Mouse (Mus musculus) heart, postnatal 0 days (tissue): ENCODE data around the gene Slc35f3. TPM values are rescaled to one million over a fixed set of nuclear protein-coding genes. Genes with fewer than 3 reads are reported as not detected.
"Not testable (repeated sequence)": the region's sequence is repeated elsewhere in the genome, so short reads cannot be mapped to it uniquely, and the experiment has no call there.

Source experiments
- ATAC-seq: fragments of 200-750 bp; cut with Nextera tagmentation; 2 replicates; pipeline ENCODE4 v1.8.0; 2017; ENCODE audit warnings: low read depth, moderate number of reproducible peaks, moderate library complexity; ENCODE audit not compliant: insufficient read depth
- DNase-seq: peaks from one replicate; pipeline ENCODE4 v3.0.0-alpha.2; 2016; ENCODE audit warnings: low spot score
- H3K27ac ChIP-seq: fragments of 300-500 bp; sonication (generic); 2 replicates; pipeline ENCODE4 v1.5.1; 2014; ENCODE audit warnings: low read depth, mild to moderate bottlenecking
- H3K27me3 ChIP-seq: fragments of 300-500 bp; sonication (generic); 2 replicates; pipeline ENCODE4 v1.6.1; 2014; ENCODE audit warnings: low read length, mixed read lengths; ENCODE audit not compliant: control insufficient read depth, insufficient read depth
- H3K36me3 ChIP-seq: fragments of 300-500 bp; sonication (generic); replicated peaks from 2 replicates; pipeline ENCODE4 v1.6.1; 2014; ENCODE audit warnings: low read length, mixed read lengths; ENCODE audit not compliant: control insufficient read depth, insufficient read depth
- H3K4me1 ChIP-seq: fragments of 300-500 bp; sonication (generic); 2 replicates; pipeline ENCODE4 v1.6.1; 2014; ENCODE audit warnings: antibody characterized with exemption; ENCODE audit not compliant: control insufficient read depth, insufficient read depth
- H3K4me2 ChIP-seq: fragments of 300-500 bp; sonication (generic); 2 replicates; pipeline ENCODE4 v1.6.1; 2014; ENCODE audit warnings: low read depth, mild to moderate bottlenecking, low read length, moderate library complexity
- H3K4me3 ChIP-seq: fragments of 300-500 bp; sonication (generic); 2 replicates; pipeline ENCODE4 v1.5.1; 2014; ENCODE audit warnings: low read depth, low read length
- H3K9ac ChIP-seq: fragments of 300-500 bp; sonication (generic); replicated peaks from 2 replicates; pipeline ENCODE4 v1.6.1; 2014; ENCODE audit warnings: low read depth, low read length, mixed read lengths
- H3K9me3 ChIP-seq: fragments of 300-500 bp; sonication (generic); replicated peaks from 2 replicates; pipeline ENCODE4 v1.6.1; 2016; ENCODE audit warnings: low read length; ENCODE audit not compliant: control insufficient read depth
- CTCF ChIP-seq: IDR thresholded peaks from 2 replicates; pipeline ENCODE4 v1.5.1; 2016; ENCODE audit warnings: antibody characterized with exemption, control low read depth, low read depth
- EP300 ChIP-seq: IDR thresholded peaks from 2 replicates; pipeline ENCODE4 v1.6.1; 2016; ENCODE audit warnings: antibody characterized with exemption, low read depth
- WGBS: fragments of 180-500 bp; shearing (Covaris S2); extraction: QIAGEN DNeasy Blood & Tissue Kit; methylation state at CpG from one replicate; pipeline ENCODE4 v1.1.7; 2014; 5-methylcytosine and 5-hydroxymethylcytosine counted together
- polyA plus RNA-seq: library from polyadenylated mRNA; unstranded; fragments of >200 nt; fragmentation: Nextera tagmentation; extraction: Ambion mirVana; gene quantifications from 2 replicates; pipeline ENCODE4 v1.2.1, GENCODE M21; 2015
- total RNA-seq: library from RNA; depleted of rRNA; stranded (reverse); fragments of >200 nt; gene quantifications from 2 replicates; pipeline ENCODE4 v1.2.3, GENCODE M21; 2014; ENCODE audit warnings: low replicate concordance

Slc35f3 gene
- total and polyA plus RNA-seq, 2 experiments from 2014 or later: not detected

- Histone ChIP-seq H3K4me3 (no peak overlapping the region), H3K27me3 (no peaks in the 10 kb centered on the region), H3K4me1 (no peaks in the 10 kb centered on the region), H3K9ac (no peak overlapping the region), H3K36me3 (no peaks in the 10 kb centered on the region), H3K9me3 (no peaks in the 10 kb centered on the region), H3K27ac (no peak overlapping the region), H3K4me2 (no peak overlapping the region)
- DNase-seq (no peak), ATAC-seq (no peak)
- TF ChIP-seq EP300 (no peak), CTCF (no peak)
- WGBS: 90% methylated on average over 4 of the region's 4 CpGs
These were observed 89.2 kb downstream of the Slc35f3 start for GRCm38 (mm10) chr8:126387566-126387965.

- Histone ChIP-seq H3K27ac (no peak overlapping the region), H3K4me1 (no peaks in the 10 kb centered on the region), H3K4me2 (no peak overlapping the region), H3K9ac (no peak overlapping the region), H3K9me3 (no peaks in the 10 kb centered on the region), H3K4me3 (no peak overlapping the region), H3K36me3 (no peaks in the 10 kb centered on the region), H3K27me3 (no peaks in the 10 kb centered on the region)
- ATAC-seq: no peak
- WGBS: 31% methylated on average over 2 of the region's 2 CpGs
- TF ChIP-seq CTCF: no peak
- TF ChIP-seq EP300: no peak
- no peak for DNase-seq
These were observed 93.2 kb downstream of the Slc35f3 start for GRCm38 (mm10) chr8:126391541-126391940.

GRCm38 (mm10) chr8:126395386-126395785, 97.0 kb downstream of the Slc35f3 start:
- Histone ChIP-seq H3K36me3 (no peaks in the 10 kb centered on the region), H3K4me1 (no peaks in the 10 kb centered on the region), H3K4me2 (no peak overlapping the region), H3K9ac (no peak overlapping the region), H3K27ac (no peak overlapping the region), H3K9me3 (no peaks in the 10 kb centered on the region), H3K4me3 (no peak overlapping the region), H3K27me3 (no peaks in the 10 kb centered on the region)
- 79% methylated on average over 9 of the region's 9 CpGs for whole genome bisulfite sequencing
- no peak for TF ChIP-seq EP300
- no peak for TF ChIP-seq CTCF
- ATAC-seq (no peak), DNase-seq (no peak)

GRCm38 (mm10) chr8:126395917-126396316, 97.6 kb downstream of the Slc35f3 start:
- TF ChIP-seq EP300: no peak
- 68% methylated on average over 5 of the region's 5 CpGs for WGBS
- no peaks in the 10 kb centered on the region for H3K36me3 ChIP-seq
- H3K4me1 ChIP-seq: no peaks in the 10 kb centered on the region
- H3K4me3 ChIP-seq: no peak overlapping the region
- ATAC-seq: no peak
- H3K27me3 ChIP-seq: no peaks in the 10 kb centered on the region
- H3K9me3 ChIP-seq: no peaks in the 10 kb centered on the region
- H3K4me2 ChIP-seq: no peak overlapping the region
- no peak overlapping the region for H3K27ac ChIP-seq
- H3K9ac ChIP-seq: no peak overlapping the region
- DNase-seq: no peak

GRCm38 (mm10) chr8:126398349-126398748, 100.0 kb downstream of the Slc35f3 start:
- TF ChIP-seq EP300: no peak
- TF ChIP-seq CTCF: peak; percentile 37
- ATAC-seq (no peak), DNase-seq (no peak)
- H3K9me3 ChIP-seq: no peaks in the 10 kb centered on the region
- H3K9ac ChIP-seq: no peak overlapping the region
- H3K4me2 ChIP-seq: no peak overlapping the region
- no peak overlapping the region for H3K27ac ChIP-seq
- no peaks in the 10 kb centered on the region for H3K4me1 ChIP-seq
- WGBS: 50% methylated on average over 3 of the region's 3 CpGs
- no peaks in the 10 kb centered on the region for H3K27me3 ChIP-seq
- no peak overlapping the region for H3K4me3 ChIP-seq
- no peaks in the 10 kb centered on the region for H3K36me3 ChIP-seq

GRCm38 (mm10) chr8:126404550-126404949, 106.2 kb downstream of the Slc35f3 start:
- H3K4me2 ChIP-seq, DNase-seq, ATAC-seq: not testable (repeated sequence)

More at GRCm38 (mm10) chr8:126404550-126404949, 106.2 kb downstream of the Slc35f3 start:
- H3K4me3 ChIP-seq, H3K9ac ChIP-seq, H3K9me3 ChIP-seq, H3K27me3 ChIP-seq, H3K36me3 ChIP-seq, H3K4me1 ChIP-seq, H3K27ac ChIP-seq: not testable (repeated sequence)
